Mouse (Mus musculus) MEL (cell line): ENCODE data around the gene Ublcp1. TPM values are rescaled to one million over a fixed set of nuclear protein-coding genes. Genes with fewer than 3 reads are reported as not detected.
"Not testable (repeated sequence)": the region's sequence is repeated elsewhere in the genome, so short reads cannot be mapped to it uniquely, and the experiment has no call there.

Experiments
- DNase-seq: peaks from one replicate; pipeline ENCODE4 v3.0.0; 2011; ENCODE audit warnings: low read depth, low spot score
- H3K27ac ChIP-seq: 2 replicates; pipeline ENCODE4 v1.5.1; 2012; ENCODE audit warnings: low read depth, mild to moderate bottlenecking, control low read depth, low read length, moderate library complexity; ENCODE audit not compliant: control insufficient read depth
- H3K27me3 ChIP-seq, 2 experiments: fragments of 150-350 bp in 1 of 2; sonication (generic) in 1 of 2; 2 replicates each; pipeline ENCODE4 v1.6.1; 2012; ENCODE audit warnings: low read length in 2 of 2, mild to moderate bottlenecking in 2 of 2, improper control_type of control experiment in 1 of 2, moderate library complexity in 1 of 2; ENCODE audit not compliant: insufficient read depth in 2 of 2, control insufficient read depth in 1 of 2
- H3K36me3 ChIP-seq, 2 experiments: 2 replicates each; pipeline ENCODE4 v1.6.1; 2012 to 2014; ENCODE audit warnings: low read length in 2 of 2, improper control_type of control experiment in 1 of 2, inconsistent platforms in 1 of 2, mild to moderate bottlenecking in 1 of 2; ENCODE audit not compliant: insufficient read depth in 2 of 2, control insufficient read depth in 1 of 2
- H3K4me1 ChIP-seq, 2 experiments: fragments of 150-350 bp in 1 of 2; sonication (generic) in 1 of 2; 2 replicates each; pipeline ENCODE4 v1.6.1; 2012; ENCODE audit warnings: low read length in 2 of 2, improper control_type of control experiment in 1 of 2, mild to moderate bottlenecking in 1 of 2; ENCODE audit not compliant: insufficient read depth in 2 of 2, control insufficient read depth in 1 of 2
- H3K4me3 ChIP-seq, 2 experiments: fragments of 150-350 bp in 1 of 2; sonication (generic) in 1 of 2; 2 replicates each; pipeline ENCODE4 v1.5.1; 2012; ENCODE audit warnings: low read depth in 2 of 2, low read length in 2 of 2, mild to moderate bottlenecking in 2 of 2, moderate library complexity in 2 of 2, control low read depth in 1 of 2, improper control_type of control experiment in 1 of 2; ENCODE audit not compliant: control insufficient read depth in 1 of 2, insufficient read depth in 1 of 2
- H3K79me2 ChIP-seq: 2 replicates; pipeline ENCODE4 v1.6.1; 2012; ENCODE audit warnings: mild to moderate bottlenecking, low read length, moderate library complexity; ENCODE audit not compliant: control insufficient read depth, poor library complexity, insufficient read depth
- H3K9ac ChIP-seq: 2 replicates; pipeline ENCODE4 v1.6.1; 2012; ENCODE audit warnings: low read depth, mild to moderate bottlenecking, control low read depth, low read length, moderate library complexity; ENCODE audit not compliant: control insufficient read depth, poor library complexity, severe bottlenecking
- H3K9me3 ChIP-seq: fragments of 150-350 bp; sonication (generic); replicated peaks from 2 replicates; pipeline ENCODE4 v1.6.1; 2012; ENCODE audit warnings: mild to moderate bottlenecking, low read length, improper control_type of control experiment, moderate library complexity; ENCODE audit not compliant: insufficient read depth
- BHLHE40 ChIP-seq: IDR thresholded peaks from 2 replicates; pipeline ENCODE4 v1.6.1; 2012; ENCODE audit warnings: low read depth, mild to moderate bottlenecking, inconsistent platforms, low read length, improper control_type of control experiment, borderline replicate concordance
- E2F4 ChIP-seq: IDR thresholded peaks from 2 replicates; pipeline ENCODE4 v1.6.1; 2011; ENCODE audit warnings: low read depth, low read length, improper control_type of control experiment, borderline replicate concordance
- ELF1 ChIP-seq: IDR thresholded peaks from 2 replicates; pipeline ENCODE4 v1.6.1; 2014; ENCODE audit warnings: low read depth, mild to moderate bottlenecking, inconsistent platforms, low read length, improper control_type of control experiment, moderate library complexity
- EP300 ChIP-seq, 2 experiments: IDR thresholded peaks; 2 replicates each; pipeline ENCODE4 v1.6.1; 2011; ENCODE audit warnings: improper control_type of control experiment in 2 of 2, low read length in 2 of 2, low read depth in 1 of 2, mild to moderate bottlenecking in 1 of 2
- GABPA ChIP-seq: IDR thresholded peaks from 2 replicates; pipeline ENCODE4 v1.6.1; 2012; ENCODE audit warnings: low read depth, mild to moderate bottlenecking, inconsistent platforms, low read length, improper control_type of control experiment, moderate library complexity
- HCFC1 ChIP-seq: IDR thresholded peaks from 2 replicates; pipeline ENCODE4 v1.6.1; 2012; ENCODE audit warnings: low read depth, mild to moderate bottlenecking, inconsistent platforms, low read length, improper control_type of control experiment, moderate library complexity
- JUND ChIP-seq: IDR thresholded peaks from 2 replicates; pipeline ENCODE4 v1.6.1; 2011; ENCODE audit warnings: low read depth, mild to moderate bottlenecking, improper control_type of control experiment, low read length
- KAT2A ChIP-seq: conservative IDR thresholded peaks from 2 replicates; pipeline ENCODE4 v1.6.1; 2012; ENCODE audit warnings: low read depth, low read length, improper control_type of control experiment, inconsistent platforms
- MEF2A ChIP-seq: IDR thresholded peaks from 2 replicates; pipeline ENCODE4 v1.6.1; 2014; ENCODE audit warnings: low read depth, mild to moderate bottlenecking, inconsistent platforms, low read length, improper control_type of control experiment; ENCODE audit not compliant: poor library complexity, insufficient replicate concordance, severe bottlenecking; ENCODE audit errors: extremely low read depth
- MYB ChIP-seq: IDR thresholded peaks from 2 replicates; pipeline ENCODE4 v1.6.1; 2011; ENCODE audit warnings: mild to moderate bottlenecking, low read depth, low read length, improper control_type of control experiment
- POLR2AphosphoS2 ChIP-seq: IDR thresholded peaks from 2 replicates; pipeline ENCODE4 v1.6.1; 2011; ENCODE audit warnings: low read length, improper control_type of control experiment
- SMC3 ChIP-seq: IDR thresholded peaks from 2 replicates; pipeline ENCODE4 v1.6.1; 2011; ENCODE audit warnings: low read depth, low read length, improper control_type of control experiment
- TAL1 ChIP-seq: IDR thresholded peaks from 2 replicates; pipeline ENCODE4 v1.6.1; 2012; ENCODE audit warnings: mild to moderate bottlenecking, inconsistent platforms, low read length, moderate library complexity, mixed read lengths
- TBP ChIP-seq: IDR thresholded peaks from 2 replicates; pipeline ENCODE4 v1.8.0; 2011; ENCODE audit warnings: low read depth, low read length, improper control_type of control experiment
- UBTF ChIP-seq: IDR thresholded peaks from 2 replicates; pipeline ENCODE4 v1.6.1; 2012; ENCODE audit warnings: low read depth, mild to moderate bottlenecking, inconsistent platforms, low read length, improper control_type of control experiment, moderate library complexity, borderline replicate concordance; ENCODE audit not compliant: insufficient read depth
- USF2 ChIP-seq, 2 experiments: IDR thresholded peaks; 2 replicates each; pipeline ENCODE4 v1.6.1; 2011 to 2012; ENCODE audit warnings: improper control_type of control experiment in 2 of 2, low read length in 2 of 2, borderline replicate concordance in 1 of 2, inconsistent platforms in 1 of 2, low read depth in 1 of 2, mild to moderate bottlenecking in 1 of 2; ENCODE audit not compliant: insufficient read depth in 1 of 2
- polyA plus RNA-seq, 2 experiments: library from polyadenylated mRNA; stranded (reverse) in 1 of 2; unstranded in 1 of 2; fragments of >175 nt in 1 of 2; fragments of >200 nt in 1 of 2; gene quantifications; 2 replicates each; pipeline versions ENCODE4 v1.2.1 to v1.2.4; 2012; ENCODE audit warnings: low replicate concordance in 2 of 2, low read depth in 1 of 2; ENCODE audit not compliant: insufficient read length in 2 of 2, insufficient read depth in 1 of 2, missing spikeins in 1 of 2
- total RNA-seq: library from RNA; depleted of rRNA; stranded (reverse); fragments of 300-350 nt; gene quantifications from 2 replicates; pipeline ENCODE4 v1.2.3, GENCODE M21; 2012

The Ublcp1 gene
- total and polyA plus RNA-seq, 3 experiments = 21.1 to 22.2 TPM; not detected in 1

DNA sequence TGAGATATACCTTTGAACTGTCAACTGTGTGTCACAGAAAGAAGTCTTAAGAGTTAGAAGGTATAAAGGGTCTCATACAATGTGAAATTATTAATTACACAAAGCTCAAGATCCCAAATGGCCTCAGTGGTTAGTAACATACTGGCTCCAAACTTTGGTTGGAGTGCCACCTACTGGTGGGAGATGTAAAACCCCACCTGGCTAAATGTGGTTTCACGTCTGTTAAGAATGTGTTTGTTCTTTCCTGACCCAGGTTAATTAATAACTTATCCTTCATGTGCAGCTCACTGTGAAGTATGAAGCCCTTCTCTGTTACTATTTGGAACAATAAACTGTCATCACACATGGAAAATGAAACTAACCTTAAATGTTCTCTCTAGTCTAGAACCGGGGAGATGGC lies 16.9 kb downstream of the Ublcp1 start (continued):
- TF ChIP-seq KAT2A (no peak), POLR2AphosphoS2 (no peak), MEF2A (no peak), TBP (0 out of 2 replicates have a peak, but pooled peaks have one; percentile 26), USF2 (IDR thresholded peaks at IDR 0.05; ENCODE audit: borderline replicate concordance in 1 of 2, insufficient read depth in 1 of 2, low read depth in 1 of 2, low read length in 2 of 2) (no peak), MYB (no peak), ELF1 (no peak), GABPA (no peak), JUND (no peak), E2F4 (no peak)

- not testable (repeated sequence) for H3K79me2 ChIP-seq
Observed at GRCm38 (mm10) chr11:44452016-44452415, 18.3 kb downstream of the Ublcp1 start.

GRCm38 (mm10) chr11:44451046-44451445 lies 19.3 kb downstream of the Ublcp1 start:
- peaks cover 0 to 5% of the 10 kb centered on the region in 2 experiments; a peak in 2 of 4 replicates for H3K4me1 ChIP-seq
- no peak overlapping the region for H3K27ac ChIP-seq
- peaks cover 0 to 7% of the 10 kb centered on the region in 2 experiments; a peak in 3 of 4 replicates for H3K36me3 ChIP-seq
- DNase-seq = no peak
- H3K9me3 ChIP-seq = no peaks in the 10 kb centered on the region
- no peaks in the 10 kb centered on the region for H3K79me2 ChIP-seq
- no peaks in the 10 kb centered on the region for H3K27me3 ChIP-seq
- TF ChIP-seq EP300 (IDR thresholded peaks at IDR 0.05; ENCODE audit: low read depth in 1 of 2, low read length in 2 of 2) (no peak), UBTF (no peak), HCFC1 (no peak), POLR2AphosphoS2 (no peak), TAL1 (no peak), KAT2A (no peak), SMC3 (no peak), TBP (no peak), BHLHE40 (no peak)
- no peak overlapping the region for H3K4me3 ChIP-seq
- no peak overlapping the region for H3K9ac ChIP-seq

More at GRCm38 (mm10) chr11:44452016-44452415, 18.3 kb downstream of the Ublcp1 start:
- peaks cover 4 to 12% of the 10 kb centered on the region in 2 experiments for H3K4me1 ChIP-seq
- not testable (repeated sequence) for H3K27me3 ChIP-seq, H3K4me3 ChIP-seq, DNase-seq, H3K9ac ChIP-seq, H3K27ac ChIP-seq, H3K9me3 ChIP-seq
- H3K36me3 ChIP-seq = peaks cover 0 to 13% of the 10 kb centered on the region in 2 experiments; a peak in 3 of 4 replicates
